Mouse (Mus musculus) liver, postnatal 0 days (tissue): Measurements from ENCODE around the gene Trim47.

Source experiments
- CTCF ChIP-seq: sonication (generic); IDR thresholded peaks from 2 replicates; pipeline ENCODE4 v1.5.1; 2016; ENCODE audit warnings: antibody characterized with exemption, low read depth
- EP300 ChIP-seq: IDR thresholded peaks from 2 replicates; pipeline ENCODE4 v1.6.1; 2016; ENCODE audit warnings: antibody characterized with exemption, low read depth, mild to moderate bottlenecking

DNA sequence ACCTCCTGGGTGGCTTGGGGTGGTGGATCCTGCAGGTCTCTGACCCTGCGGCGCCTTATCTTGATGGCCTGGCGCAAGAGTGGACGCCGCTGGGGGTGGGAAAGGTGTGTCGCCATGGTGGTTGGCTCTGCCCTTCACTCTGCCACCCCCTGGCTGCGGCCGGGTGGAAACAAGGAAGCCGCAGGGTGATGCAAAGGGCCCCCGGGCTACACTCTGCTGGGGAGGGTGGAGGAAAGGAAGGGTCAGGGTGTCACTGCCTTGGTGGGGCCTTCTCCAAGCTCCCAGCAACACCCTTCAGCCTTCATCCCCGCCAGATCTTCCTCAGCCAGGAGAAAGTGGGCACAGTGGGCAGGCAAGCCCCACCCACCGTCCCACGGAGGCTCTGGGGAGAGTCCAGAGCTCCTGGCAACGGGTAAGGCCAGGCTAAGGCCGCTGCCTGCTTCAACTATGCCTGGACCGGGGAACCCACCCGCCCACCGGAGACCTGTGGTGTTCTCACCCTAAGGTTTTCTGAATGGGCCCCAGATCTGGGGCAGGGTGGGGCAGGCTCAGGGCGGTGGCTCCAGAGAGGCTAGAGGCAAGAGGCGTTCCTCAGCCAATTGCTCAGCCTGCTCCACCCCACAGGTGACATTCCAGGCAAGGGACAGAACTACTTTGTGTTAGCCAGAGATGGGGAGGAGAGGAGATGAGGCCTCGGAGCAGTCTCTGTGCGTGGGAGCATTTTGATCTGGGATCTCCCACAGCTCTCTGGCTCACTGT, 49.4 kb downstream of the Trim47 start, which contains the start of gene Unc13d:
- TF ChIP-seq CTCF (peak; percentile 81), EP300 (no peak)
